Mouse (Mus musculus): ENCODE results near the gene Cul9.
A peak's percentile ranks its signal among the peaks of the same experiment; 100 is the strongest.

Gene Cul9

DNA sequence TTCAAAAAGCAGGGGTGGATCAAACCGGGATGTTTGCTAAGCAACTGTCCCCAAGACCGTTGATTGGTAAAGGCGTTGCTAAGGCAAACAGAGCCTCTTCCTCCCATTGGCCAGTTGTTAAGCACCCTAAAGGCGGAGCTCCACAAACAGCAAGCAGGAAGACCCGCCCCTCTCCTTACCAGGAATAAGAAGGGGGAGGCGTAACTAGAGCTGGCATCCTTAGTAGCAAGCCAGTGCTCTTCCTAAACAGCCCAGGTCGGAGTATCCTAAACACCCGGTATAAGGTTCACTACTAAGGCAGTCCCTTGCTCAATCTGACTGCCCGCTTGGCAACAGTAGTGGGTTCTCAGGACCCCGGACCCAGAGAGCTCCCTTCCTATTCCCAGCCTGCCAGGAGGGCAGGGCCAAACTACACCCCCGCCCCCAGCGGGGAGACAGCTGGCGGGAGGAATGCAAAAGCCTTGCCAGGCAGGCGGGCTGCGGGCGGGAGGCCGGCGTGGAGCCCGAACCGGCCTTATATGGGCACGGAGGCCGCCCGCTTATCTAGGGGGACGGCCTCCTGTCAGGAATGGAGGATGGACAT, 6.7 kb upstream of the Cul9 start:
- DNase-seq = peak; percentile 83

DNA sequence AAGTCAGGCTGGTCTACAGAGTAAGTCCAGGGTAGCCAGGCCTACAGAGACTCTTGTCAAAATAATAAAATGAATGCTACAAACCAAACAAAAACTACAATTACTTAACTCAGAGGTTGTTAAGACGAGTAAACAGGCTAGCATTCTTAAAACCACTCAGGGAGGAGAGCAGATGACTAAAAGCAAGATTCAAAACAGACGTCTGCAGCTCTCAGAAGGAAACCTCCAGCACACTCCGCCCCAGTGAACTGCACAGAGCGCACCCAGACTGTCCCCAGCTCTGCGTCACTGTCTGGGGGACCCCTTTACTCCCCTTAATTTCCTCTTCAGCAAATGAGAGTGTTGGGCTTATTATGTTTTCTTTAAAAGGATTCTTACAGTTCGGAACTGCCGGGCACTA, 6.0 kb upstream of the Cul9 start:
- DNase-seq = no peak

DNA sequence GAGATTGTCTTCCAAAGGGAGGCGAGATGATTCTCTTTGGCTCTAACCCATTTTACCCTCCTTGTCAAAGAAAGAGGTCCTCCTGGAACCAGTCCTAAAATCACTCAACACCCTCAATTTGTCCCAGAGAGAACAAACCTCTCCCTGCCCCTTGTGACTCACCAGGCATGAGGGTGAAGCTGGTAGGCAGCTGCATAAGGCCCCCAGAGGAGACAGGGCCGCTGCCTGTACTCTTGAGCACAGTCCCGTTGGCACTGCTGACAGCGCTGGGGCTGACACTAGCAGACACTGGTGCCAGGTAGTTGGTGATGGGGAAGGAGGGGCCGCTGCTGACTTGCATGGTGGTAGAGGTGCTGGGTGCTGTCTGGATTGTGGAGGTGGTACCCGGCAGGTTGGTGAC, 5.2 kb upstream of the Cul9 start:
- no peak for DNase-seq

DNA sequence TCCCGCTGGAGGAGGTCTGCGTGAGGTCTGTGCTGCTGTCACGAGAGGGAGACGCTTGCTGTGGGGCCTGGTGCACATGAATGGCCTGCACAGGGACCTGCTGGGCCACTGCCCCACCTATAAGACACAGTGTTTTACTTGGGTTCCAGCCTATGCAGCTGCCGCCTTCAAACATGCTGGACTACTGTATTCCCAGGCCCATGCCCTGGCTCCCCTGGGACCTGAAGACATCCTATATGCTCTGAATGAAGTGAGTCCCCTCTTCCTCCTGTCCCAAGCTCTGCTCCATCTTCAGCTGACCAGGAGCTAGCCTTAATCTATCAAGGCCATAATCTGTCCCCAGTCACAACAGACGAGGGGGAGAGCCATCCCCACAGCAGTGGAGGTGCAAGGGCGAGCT, 4.7 kb upstream of the Cul9 start:
- DNase-seq = no peak

DNA sequence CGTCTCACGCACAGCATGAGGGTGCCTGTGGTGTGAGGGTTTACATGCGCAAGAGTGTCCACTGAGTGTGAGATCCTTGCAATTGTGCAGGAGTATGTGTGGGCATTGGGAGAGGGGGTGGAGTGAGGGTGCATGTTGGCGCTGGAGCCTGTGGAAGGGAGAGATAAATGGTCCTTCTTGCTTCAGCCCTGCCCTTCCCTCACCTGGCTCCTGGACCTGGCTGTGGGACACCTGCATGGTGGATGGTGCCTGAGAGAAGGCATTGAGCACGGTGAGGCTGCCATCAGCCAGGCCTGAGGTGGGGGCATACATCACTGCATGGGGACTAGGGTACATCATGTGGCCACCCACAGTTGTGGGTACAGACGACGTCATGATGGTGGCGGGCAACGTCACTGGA, 3.5 kb upstream of the Cul9 start:
- DNase-seq = no peak

DNA sequence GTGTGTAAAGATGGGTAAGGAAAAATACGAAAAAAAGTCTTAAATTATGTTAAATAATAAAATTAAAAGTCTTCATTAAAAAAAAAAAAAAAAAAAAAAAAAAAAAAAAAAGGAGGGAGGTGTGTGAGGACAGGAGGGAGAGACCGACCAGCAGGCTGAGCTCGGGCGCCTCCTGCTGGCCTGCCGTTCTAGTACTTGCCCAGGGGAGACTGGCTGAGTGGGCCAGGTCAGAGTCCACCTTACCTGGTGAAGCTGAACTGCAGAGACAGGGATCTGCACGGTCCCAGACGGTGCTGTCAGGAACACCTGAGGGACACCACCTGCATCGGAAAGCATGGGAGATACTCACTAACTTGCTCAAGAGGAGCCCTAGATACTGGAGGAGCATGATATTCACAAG, 3.0 kb upstream of the Cul9 start:
- no peak for DNase-seq

DNA sequence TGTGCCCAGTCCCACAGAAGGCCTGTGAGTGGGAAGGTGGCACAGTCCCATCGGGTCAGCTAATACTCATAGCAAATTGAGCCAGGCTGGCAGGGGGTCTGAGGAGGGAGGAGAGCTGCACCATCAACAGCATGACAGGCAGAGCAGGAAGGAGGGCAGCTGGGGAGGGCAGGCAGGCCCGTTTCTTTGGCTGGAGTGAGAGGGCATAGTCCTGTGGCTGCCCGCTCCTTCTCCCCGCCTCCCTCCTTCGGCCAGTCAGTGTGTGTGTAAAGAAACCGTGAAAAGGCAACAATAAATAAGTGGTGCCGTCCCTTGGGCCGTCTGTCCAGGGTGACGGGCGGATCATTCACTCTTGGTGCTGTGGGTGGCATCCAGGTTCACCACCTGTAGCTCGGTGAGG, 2.6 kb upstream of the Cul9 start:
- no peak for DNase-seq

DNA sequence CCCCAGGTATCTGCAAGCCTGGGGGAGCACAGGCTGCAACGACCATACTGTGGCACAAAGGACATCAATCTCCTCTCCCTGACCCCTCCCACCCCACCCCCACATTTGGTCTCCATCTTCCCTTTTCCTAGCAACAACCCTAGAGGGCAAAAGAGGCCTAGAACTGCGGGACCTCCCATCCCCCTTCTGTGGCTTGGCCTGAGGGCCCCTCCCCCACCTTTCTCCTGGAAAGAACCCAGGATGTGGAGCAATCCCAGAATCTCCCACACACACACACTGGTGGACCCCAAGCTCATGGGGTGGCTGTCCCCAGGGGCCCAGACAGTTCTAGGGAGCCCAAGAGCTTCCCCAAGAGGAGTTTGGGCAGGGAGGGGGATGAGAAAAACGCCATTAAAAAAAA, 1.7 kb upstream of the Cul9 start:
- DNase-seq = no peak

DNA sequence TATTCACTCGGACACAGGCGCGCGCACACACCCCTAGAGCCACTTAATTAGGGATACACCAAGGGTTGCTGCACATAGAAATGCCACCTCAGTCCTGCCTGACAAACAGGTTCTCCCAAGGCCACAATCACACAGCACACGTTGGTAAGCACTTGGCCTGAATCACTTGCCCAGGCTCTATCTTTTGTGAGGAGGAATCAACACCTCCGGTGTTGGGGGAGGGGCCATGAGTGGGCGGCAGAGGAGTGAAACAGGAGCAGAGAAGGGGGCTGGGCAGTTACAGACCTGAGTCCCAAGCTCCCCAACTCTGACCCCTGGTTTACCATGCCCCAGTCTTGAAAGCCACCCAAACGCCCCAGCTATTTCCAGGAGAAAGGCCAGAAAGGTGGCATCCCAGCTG, 807 bp upstream of the Cul9 start:
- DNase-seq = no peak

DNA sequence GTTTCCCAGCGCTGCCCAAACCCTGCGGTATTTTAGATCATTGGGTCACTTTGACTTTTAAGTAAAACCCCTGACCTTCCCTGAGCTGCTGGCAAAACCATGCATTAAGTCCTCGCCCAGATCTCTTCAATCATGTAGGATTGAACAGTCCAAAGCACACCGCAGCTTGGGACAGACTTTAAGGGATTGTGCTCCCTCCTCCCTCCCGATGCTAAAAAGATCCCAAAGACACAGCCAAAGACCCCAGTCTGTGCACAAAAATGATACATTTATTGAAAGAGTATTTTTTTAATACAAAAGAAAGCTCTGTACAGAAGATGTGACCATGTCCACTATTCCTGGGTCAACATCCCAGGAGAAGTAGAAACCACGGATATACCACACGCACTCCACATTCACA, 403 bp upstream of the Cul9 start:
- no peak for DNase-seq

DNA sequence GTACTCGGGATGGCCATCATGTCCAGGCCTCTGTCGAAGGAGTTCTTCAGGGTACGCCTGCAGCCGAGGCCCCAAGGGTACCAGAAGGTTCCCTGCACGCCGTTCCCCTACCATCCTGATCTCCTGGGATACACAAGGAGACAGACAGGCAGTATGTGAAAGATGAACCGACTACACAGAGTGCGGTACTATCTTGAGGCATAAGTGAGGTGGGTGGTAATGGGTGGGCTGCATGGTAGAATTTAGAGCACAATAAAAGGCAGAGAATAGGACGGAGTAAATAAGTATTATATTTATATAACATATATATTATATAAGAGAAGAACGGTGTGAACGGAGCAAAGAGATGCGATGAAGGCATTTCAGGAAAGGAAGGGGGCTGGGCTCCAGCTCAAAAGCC, 2.5 kb downstream of the Cul9 start:
- no peak for DNase-seq

DNA sequence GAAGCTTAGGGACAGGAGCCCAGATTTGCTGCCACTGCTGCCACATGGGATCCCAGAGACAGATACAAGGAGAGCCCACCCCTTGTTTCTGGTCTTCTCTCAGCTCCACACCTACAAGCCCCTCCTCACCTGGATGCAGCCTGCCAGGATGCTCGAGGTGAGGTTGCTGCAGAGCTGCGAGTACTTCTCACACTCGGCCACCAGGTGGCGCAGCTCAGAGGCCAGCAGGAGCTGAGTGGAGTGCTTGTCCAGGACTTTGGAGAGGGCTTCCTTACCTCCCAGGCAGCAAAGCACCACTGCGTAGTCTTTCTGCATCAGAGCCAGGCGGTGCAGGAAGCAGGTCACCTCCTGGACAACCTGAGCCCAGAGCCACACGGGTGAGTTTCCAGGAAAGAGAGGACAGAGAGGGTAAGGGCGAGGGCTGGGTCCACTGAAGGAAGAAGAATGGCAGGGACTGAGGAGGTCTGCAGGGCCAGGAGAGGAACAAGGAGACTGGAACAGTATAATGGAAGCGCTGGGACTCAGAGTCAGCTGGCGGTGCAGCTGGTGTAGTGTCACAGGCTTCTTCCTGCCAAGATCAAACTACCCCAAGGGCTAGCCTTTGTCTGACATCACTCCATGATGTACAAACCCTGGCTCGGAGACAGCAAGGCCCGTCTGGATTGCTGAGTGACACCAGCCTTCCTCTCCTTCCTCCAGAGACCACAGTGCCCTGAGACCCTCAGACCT, 20.4 kb downstream of the Cul9 start:
- DNase-seq = peak; percentile 69

DNA sequence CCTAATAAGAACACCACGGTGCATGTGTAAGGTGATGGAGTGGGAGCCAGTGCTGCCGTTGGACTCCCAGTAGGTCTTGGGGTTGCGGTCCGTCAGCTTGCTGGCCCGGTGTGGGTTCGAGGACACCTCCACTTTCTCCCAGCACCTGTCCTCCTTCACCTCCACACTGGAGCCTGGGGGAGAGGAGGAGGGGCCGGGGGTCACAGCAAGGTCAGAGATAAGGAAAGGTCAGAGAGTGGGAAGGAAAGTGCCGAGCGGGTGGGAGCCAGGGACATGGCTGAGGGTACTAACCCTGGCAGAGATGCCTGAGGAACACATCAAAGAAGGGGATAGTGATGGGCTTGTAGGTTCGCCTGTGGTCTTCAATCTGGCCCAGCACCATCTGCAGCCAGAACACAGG, 21.1 kb downstream of the Cul9 start:
- no peak for DNase-seq

DNA sequence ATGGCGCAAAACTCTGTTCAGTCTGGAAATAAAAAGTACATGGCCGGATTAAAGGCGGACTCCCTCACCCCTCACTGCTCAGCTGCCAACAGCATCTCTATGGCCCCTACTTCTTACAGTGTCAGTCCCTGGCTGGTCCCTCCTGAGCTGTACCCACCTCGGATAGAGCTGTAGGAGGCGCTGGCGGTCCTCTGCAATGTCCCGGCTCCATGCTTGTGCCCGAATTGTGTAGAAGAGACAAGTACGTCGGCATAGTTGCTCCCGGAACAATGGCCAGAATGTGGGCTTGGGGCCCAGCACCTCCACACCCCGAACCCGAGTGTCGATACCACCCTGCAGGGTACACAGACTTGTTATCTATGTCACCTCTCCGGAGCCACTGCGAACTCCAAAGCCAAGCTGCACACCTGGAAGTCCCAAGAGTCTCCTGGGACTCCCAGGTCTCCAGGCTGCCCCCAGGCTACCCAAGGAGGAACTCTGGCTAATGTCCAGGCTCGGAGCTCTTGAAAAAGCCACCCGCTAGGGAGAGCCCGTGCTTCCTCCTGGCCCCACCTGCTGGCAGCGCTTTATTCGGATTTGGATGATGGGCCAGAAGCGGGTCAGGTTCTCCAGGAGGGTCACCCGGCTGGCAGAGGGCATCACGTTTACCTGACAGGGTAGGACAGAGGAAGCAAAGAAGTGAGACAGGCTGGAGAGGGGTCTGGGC, 24.1 kb downstream of the Cul9 start:
- DNase-seq = no peak

DNA sequence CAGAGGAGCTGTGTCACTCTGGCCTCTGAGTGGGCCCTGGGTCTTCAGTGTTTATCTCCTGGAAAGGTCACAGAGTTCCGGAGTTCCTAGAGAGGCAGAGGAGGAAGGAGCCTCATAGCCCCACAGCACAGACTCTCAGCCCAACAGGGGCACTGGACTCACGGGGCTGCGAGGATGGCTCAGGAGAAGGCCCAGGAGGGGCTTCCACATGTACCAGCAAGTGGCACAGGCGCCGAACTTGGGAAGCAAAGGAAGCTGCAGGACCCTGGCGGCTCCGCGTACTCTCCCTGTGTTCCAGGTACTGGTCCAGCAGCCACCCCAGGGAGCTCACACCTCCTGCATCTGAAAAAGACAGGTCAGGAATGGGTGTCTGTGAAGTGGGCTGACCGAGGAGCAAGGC, 25.0 kb downstream of the Cul9 start:
- DNase-seq = no peak

DNA sequence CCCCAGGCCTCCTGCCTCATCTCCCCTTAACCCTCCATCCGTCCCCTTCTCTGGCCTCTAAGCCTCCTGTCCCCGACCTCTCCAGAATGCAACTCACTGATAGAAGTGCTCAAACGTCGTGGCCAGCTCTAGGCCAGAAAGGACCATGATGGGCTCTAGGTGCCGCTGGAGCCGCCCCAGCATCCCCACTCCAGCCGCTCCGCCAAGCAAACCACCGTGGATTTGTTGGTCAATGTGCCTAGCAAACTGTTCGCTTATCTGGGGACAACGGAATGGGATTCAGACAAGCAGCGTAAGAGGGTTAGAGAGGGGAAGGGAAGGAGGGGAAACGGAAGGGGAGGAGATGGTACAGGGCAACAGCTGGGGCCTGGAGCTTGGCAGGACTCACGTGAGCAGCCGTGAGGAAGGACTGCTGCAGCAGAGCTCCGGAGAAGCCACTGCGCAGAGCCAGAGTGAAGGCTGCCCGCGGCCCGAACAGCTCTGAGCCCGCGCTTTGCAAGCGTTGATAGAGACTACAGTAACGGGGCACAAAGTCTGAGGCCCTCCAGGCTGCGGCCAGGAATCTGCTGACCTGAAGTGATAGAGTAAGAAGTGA, 25.7 kb downstream of the Cul9 start:
- DNase-seq = no peak

DNA sequence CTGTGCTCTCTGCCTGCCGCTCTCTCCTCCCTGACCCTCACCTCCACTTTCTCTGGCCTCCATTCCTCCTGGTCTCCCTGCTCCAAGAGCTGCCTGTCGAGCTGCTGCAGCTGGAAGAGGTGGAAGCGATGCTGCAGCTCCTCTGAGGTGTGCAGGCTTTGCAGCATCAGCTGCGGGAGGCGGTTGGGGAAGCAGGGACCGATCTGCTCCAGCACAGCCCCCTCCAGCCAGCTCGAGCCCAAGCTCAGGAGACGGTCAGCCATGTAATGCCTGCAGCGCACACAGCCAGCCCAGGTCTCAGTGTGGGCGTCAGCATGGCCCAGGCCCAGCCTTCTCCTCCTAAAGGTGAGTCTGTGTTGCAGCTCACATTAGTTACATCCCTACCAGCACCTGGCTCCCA, 26.2 kb downstream of the Cul9 start:
- no peak for DNase-seq

DNA sequence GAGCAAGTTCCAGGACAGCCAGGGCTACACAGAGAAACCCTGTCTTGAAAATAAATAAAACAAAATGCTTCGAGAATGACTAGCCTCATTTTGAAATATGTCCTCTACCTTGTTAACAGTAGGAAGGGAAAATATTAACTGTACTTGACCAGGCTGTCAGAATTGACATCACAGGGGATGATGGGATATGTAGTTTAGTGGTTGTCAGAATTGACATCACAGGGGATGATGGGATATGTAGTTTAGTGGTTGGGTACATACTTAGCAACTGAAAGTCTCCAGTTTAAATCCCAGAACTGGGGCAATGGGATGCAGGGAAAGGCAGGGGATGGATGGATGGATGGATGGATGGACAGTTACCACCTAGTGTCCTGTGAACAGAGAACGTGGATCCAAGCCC, 32.9 kb downstream of the Cul9 start:
- no peak for DNase-seq

DNA sequence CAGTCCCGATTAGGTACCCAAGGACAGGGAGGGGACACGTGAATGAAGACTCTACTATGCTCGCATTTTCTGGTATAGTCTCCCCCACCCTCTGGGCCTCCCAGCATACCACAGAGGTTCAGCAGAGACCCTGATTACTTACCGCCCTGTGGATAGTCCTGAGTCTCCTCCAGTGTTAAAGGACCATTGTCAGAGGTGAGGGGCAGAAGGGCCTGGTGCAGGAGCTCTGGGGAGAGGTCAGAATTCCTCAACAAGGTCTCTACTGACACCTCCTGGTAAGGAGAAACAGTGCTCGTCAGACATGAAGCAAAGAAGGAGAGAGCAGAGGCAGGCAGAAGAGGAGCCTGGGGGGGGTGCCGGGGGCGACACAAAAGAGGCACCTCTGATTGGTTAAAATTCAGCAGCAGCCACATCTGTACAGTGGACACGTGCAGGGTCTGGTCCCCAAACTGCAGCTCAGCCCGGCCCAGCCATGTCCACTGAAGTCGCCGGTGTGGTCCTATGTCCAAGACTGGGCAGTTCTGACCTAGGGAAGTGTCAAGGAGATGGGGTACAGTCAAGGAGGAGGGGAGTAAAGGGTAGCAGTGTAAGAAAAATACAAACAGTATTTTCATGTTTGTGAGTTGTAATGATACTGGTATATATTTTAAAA, 35.0 kb downstream of the Cul9 start:
- DNase-seq = no peak

DNA sequence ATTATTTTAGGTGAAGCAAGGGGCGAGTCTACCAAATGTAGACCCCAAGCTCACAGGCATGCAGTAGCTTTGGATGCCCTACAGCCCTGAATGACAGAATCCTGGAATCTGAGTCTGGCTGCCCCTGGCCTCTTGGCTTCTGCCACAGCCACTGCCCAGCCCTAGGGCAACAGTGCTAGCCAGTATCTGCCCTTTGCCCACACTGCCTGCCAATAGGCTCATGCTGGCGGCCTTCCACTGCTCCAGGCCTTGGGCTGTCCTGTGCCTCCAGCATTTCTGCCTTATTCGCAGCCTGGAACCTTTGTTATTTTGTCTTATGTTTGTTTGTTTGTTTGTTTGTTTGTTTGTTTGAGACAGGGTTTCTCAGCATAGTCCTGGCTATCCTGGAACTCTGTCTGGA, 40.6 kb downstream of the Cul9 start:
- DNase-seq = no peak

DNA sequence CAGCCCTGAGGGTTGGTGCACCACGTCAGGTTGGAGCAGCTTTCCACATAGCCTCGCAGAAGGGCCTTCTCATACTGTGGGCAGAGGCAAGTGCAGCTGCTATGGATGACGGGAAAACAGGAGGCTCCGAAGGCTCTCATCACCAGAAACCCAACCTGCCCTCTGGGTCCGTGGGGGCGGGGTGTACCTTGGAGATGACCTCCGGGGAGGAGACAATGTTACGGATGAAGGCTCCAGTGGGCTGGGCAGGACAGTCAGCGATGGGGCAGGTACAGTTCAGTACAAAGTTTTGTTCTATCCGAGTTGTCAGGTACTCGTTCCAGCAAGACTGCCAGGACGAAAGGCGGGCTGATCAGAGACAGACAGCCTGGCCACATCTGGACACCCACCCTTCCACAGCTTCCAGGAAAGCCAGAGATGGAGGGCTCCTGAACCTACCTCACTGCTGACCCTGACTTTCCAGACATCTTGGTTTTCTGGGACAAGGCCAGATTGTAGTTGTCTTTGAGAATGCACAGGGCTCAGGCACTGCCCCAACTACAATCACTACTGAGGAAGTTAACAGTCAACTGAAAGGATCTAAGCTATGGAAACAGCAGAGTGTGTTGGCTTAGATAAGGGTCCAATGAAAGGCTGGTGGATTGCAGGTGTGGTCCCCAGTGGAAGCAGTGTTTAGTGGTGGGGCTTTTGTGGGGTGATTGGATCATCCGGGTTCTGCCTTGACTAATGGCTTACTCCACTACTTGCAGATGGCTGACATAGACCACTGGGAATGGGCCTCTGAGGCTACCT, 42.1 kb downstream of the Cul9 start:
- no peak for DNase-seq

DNA sequence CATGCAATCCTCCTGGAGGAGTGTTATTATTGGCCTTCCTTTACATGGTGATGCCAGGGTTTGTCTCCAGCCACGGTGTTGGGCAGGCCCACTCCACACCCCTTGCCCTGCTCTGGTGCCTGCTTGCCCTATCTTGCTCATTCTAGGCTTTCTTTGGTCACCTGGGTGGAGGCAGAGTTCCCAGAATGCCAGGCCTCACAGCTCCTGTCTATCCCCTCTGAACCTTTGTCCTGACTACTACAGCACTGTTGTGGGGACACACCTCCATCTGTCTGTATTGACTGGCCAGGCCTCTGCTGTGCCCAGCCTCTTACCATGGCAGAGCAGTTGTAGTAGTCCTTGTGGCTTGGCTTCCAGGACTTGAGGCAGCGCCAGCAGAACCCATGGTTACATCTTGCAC, 43.4 kb downstream of the Cul9 start:
- no peak for DNase-seq

DNA sequence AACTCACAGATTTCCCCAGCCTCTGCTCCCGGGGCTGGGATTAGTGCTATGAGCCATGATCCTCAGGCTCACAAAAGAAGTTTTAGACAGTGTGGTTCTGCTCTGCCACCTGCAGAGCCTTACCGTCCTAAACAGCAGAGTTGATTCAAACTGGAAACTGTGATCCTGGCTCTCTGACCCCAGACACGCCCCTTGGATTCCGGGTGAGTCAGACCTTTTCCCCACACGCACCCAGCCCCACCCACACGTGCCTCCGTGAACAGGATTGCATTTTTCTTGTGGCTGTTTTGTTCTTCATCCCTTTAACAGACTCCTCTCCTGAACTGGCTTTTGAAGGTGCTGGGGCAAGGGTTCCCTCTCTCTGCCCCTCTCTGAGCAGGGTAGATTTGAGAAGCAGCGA, 48.2 kb downstream of the Cul9 start:
- DNase-seq = no peak
